Mouse (Mus musculus): ENCODE measurements around the gene Npepl1. TPM values are rescaled to one million over a fixed set of nuclear protein-coding genes. Genes with fewer than 3 reads are reported as not detected.

Gene Npepl1
- polyA plus RNA-seq (2015; fragmentation: Nextera tagmentation; extraction: Ambion mirVana) = 45.9 and 74.2 TPM in 2 replicates

GRCm38 (mm10) chr2:174109991-174110782 lies at the start of gene Npepl1:
Npepl1 (plus strand) TSS chr2:174110349.

GRCm38 (mm10) chr2:174075673-174076432 lies 34.3 kb upstream of the Npepl1 start, which contains the start of gene Stx16:
Stx16 (plus strand) TSS chr2:174076308.

Other genes with a start within 250 kb of the Npepl1 start
- gene Stx16, start 34.0 kb upstream of the Npepl1 start, polyA plus RNA-seq (2015; fragmentation: Nextera tagmentation; extraction: Ambion mirVana) = 5.2 and 6.5 TPM in 2 replicates
- gene Gnas, start 174.0 kb downstream of the Npepl1 start, polyA plus RNA-seq (2015; fragmentation: Nextera tagmentation; extraction: Ambion mirVana) = 2,357 and 2,614 TPM in 2 replicates
- gene Gm20721, start 236.4 kb downstream of the Npepl1 start, polyA plus RNA-seq (2015; fragmentation: Nextera tagmentation; extraction: Ambion mirVana) = 55.7 and 88.2 TPM in 2 replicates